Mouse (Mus musculus): ENCODE data around the gene Ano6. TPM values are rescaled to one million over a fixed set of nuclear protein-coding genes. Genes with fewer than 3 reads are reported as not detected.

Gene Ano6
- polyA plus RNA-seq, 1 experiment from 2014 or later, result 28.3 TPM

- 93% methylated on average over 15 of the region's 15 CpGs for WGBS
- no peak overlapping the region for H3K4me3 ChIP-seq (ENCODE audit: low read depth, low read length)
- H3K36me3 ChIP-seq (ENCODE audit: control insufficient read depth, insufficient read depth, low read length), result no peaks in the 10 kb centered on the region
- no peaks in the 10 kb centered on the region for H3K4me1 ChIP-seq (replicated peaks; ENCODE audit: control insufficient read depth, insufficient read depth, low read length)
- DNase-seq (ENCODE audit: low spot score), result no peak
- H3K9ac ChIP-seq (ENCODE audit: low read depth, low read length), result no peak overlapping the region
- no peak overlapping the region for H3K27ac ChIP-seq (ENCODE audit: low read depth, low read length)
- no peaks in the 10 kb centered on the region for H3K9me3 ChIP-seq (ENCODE audit: control insufficient read depth, low read length)
- no peak overlapping the region for H3K4me2 ChIP-seq
- no peaks in the 10 kb centered on the region for H3K27me3 ChIP-seq (replicated peaks; ENCODE audit: control insufficient read depth, insufficient read depth, low read length)
- no peak for ATAC-seq (replicated peaks; ENCODE audit: low FRiP score)
These were observed 181.5 kb downstream of the Ano6 start for GRCm38 (mm10) chr15:95972156-95972555.

- Histone ChIP-seq H3K36me3 (ENCODE audit: control insufficient read depth, insufficient read depth, low read length) (no peaks in the 10 kb centered on the region), H3K9ac (ENCODE audit: low read depth, low read length) (no peak overlapping the region), H3K4me1 (replicated peaks; ENCODE audit: control insufficient read depth, insufficient read depth, low read length) (no peaks in the 10 kb centered on the region), H3K4me3 (ENCODE audit: low read depth, low read length) (no peak overlapping the region), H3K27me3 (replicated peaks; ENCODE audit: control insufficient read depth, insufficient read depth, low read length) (no peaks in the 10 kb centered on the region), H3K4me2 (no peak overlapping the region), H3K27ac (ENCODE audit: low read depth, low read length) (no peak overlapping the region), H3K9me3 (ENCODE audit: control insufficient read depth, low read length) (no peaks in the 10 kb centered on the region)
- 89% methylated on average over 12 of the region's 12 CpGs for WGBS
- DNase-seq (ENCODE audit: low spot score), result no peak
- no peak for ATAC-seq (replicated peaks; ENCODE audit: low FRiP score)
These were observed 182.0 kb downstream of the Ano6 start for GRCm38 (mm10) chr15:95972621-95973020.

GRCm38 (mm10) chr15:95974021-95974597 lies 183.5 kb downstream of the Ano6 start:
- Histone ChIP-seq H3K9ac (ENCODE audit: low read depth, low read length) (no peak overlapping the region), H3K9me3 (ENCODE audit: control insufficient read depth, low read length) (no peaks in the 10 kb centered on the region), H3K36me3 (ENCODE audit: control insufficient read depth, insufficient read depth, low read length) (no peaks in the 10 kb centered on the region), H3K4me3 (ENCODE audit: low read depth, low read length) (no peak overlapping the region), H3K27ac (ENCODE audit: low read depth, low read length) (no peak overlapping the region), H3K4me2 (no peak overlapping the region), H3K4me1 (replicated peaks; ENCODE audit: control insufficient read depth, insufficient read depth, low read length) (no peaks in the 10 kb centered on the region), H3K27me3 (replicated peaks; ENCODE audit: control insufficient read depth, insufficient read depth, low read length) (no peaks in the 10 kb centered on the region)
- WGBS, result 76% methylated on average over 10 of the region's 10 CpGs
- ATAC-seq (replicated peaks; ENCODE audit: low FRiP score), result no peak
- no peak for DNase-seq (ENCODE audit: low spot score)

GRCm38 (mm10) chr15:95976156-95976876 lies 185.7 kb downstream of the Ano6 start:
- H3K4me2 ChIP-seq, result no peak overlapping the region
- ATAC-seq (replicated peaks; ENCODE audit: low FRiP score), result no peak
- no peak for DNase-seq (ENCODE audit: low spot score)
- no peaks in the 10 kb centered on the region for H3K9me3 ChIP-seq (ENCODE audit: control insufficient read depth, low read length)
- H3K4me1 ChIP-seq (replicated peaks; ENCODE audit: control insufficient read depth, insufficient read depth, low read length), result no peaks in the 10 kb centered on the region
- H3K27me3 ChIP-seq (replicated peaks; ENCODE audit: control insufficient read depth, insufficient read depth, low read length), result no peaks in the 10 kb centered on the region
- H3K4me3 ChIP-seq (ENCODE audit: low read depth, low read length), result no peak overlapping the region
- no peak overlapping the region for H3K27ac ChIP-seq (ENCODE audit: low read depth, low read length)
- H3K9ac ChIP-seq (ENCODE audit: low read depth, low read length), result no peak overlapping the region
- 78% methylated on average over 4 of the region's 4 CpGs for WGBS
- no peaks in the 10 kb centered on the region for H3K36me3 ChIP-seq (ENCODE audit: control insufficient read depth, insufficient read depth, low read length)

- no peak for ATAC-seq (replicated peaks; ENCODE audit: low FRiP score)
- no peak overlapping the region for H3K4me2 ChIP-seq
- no peak for DNase-seq (ENCODE audit: low spot score)
- no peaks in the 10 kb centered on the region for H3K4me1 ChIP-seq (replicated peaks; ENCODE audit: control insufficient read depth, insufficient read depth, low read length)
- H3K36me3 ChIP-seq (ENCODE audit: control insufficient read depth, insufficient read depth, low read length), result no peaks in the 10 kb centered on the region
- WGBS, result 73% methylated on average over 8 of the region's 8 CpGs
- no peaks in the 10 kb centered on the region for H3K27me3 ChIP-seq (replicated peaks; ENCODE audit: control insufficient read depth, insufficient read depth, low read length)
- no peaks in the 10 kb centered on the region for H3K9me3 ChIP-seq (ENCODE audit: control insufficient read depth, low read length)
- no peak overlapping the region for H3K4me3 ChIP-seq (ENCODE audit: low read depth, low read length)
- no peak overlapping the region for H3K27ac ChIP-seq (ENCODE audit: low read depth, low read length)
- H3K9ac ChIP-seq (ENCODE audit: low read depth, low read length), result no peak overlapping the region
These were observed 186.7 kb downstream of the Ano6 start for GRCm38 (mm10) chr15:95977169-95977938.

- no peaks in the 10 kb centered on the region for H3K9me3 ChIP-seq (ENCODE audit: control insufficient read depth, low read length)
- ATAC-seq (replicated peaks; ENCODE audit: low FRiP score) (peak; percentile 43; the same call in 1 of the 2 replicates), DNase-seq (ENCODE audit: low spot score) (no peak)
- H3K4me2 ChIP-seq, result no peak overlapping the region
- no peak overlapping the region for H3K9ac ChIP-seq (ENCODE audit: low read depth, low read length)
- H3K27me3 ChIP-seq (replicated peaks; ENCODE audit: control insufficient read depth, insufficient read depth, low read length), result no peaks in the 10 kb centered on the region
- no peaks in the 10 kb centered on the region for H3K4me1 ChIP-seq (replicated peaks; ENCODE audit: control insufficient read depth, insufficient read depth, low read length)
- no peak overlapping the region for H3K27ac ChIP-seq (ENCODE audit: low read depth, low read length)
- no peaks in the 10 kb centered on the region for H3K36me3 ChIP-seq (ENCODE audit: control insufficient read depth, insufficient read depth, low read length)
- H3K4me3 ChIP-seq (ENCODE audit: low read depth, low read length), result no peak overlapping the region
- WGBS, result 62% methylated on average over 3 of the region's 3 CpGs
These were observed 187.3 kb downstream of the Ano6 start for GRCm38 (mm10) chr15:95977939-95978252.

- Histone ChIP-seq H3K27me3 (replicated peaks; ENCODE audit: control insufficient read depth, insufficient read depth, low read length) (no peaks in the 10 kb centered on the region), H3K4me3 (ENCODE audit: low read depth, low read length) (no peak overlapping the region), H3K27ac (ENCODE audit: low read depth, low read length) (no peak overlapping the region), H3K4me2 (no peak overlapping the region), H3K9me3 (ENCODE audit: control insufficient read depth, low read length) (no peaks in the 10 kb centered on the region), H3K9ac (ENCODE audit: low read depth, low read length) (no peak overlapping the region), H3K36me3 (ENCODE audit: control insufficient read depth, insufficient read depth, low read length) (no peaks in the 10 kb centered on the region), H3K4me1 (replicated peaks; ENCODE audit: control insufficient read depth, insufficient read depth, low read length) (no peaks in the 10 kb centered on the region)
- WGBS, result 70% methylated on average over 5 of the region's 5 CpGs
- no peak for ATAC-seq (replicated peaks; ENCODE audit: low FRiP score)
- DNase-seq (ENCODE audit: low spot score), result no peak
These were observed 190.0 kb downstream of the Ano6 start for GRCm38 (mm10) chr15:95980641-95981040.

- H3K27ac ChIP-seq (ENCODE audit: low read depth, low read length), result no peak overlapping the region
- no peak overlapping the region for H3K4me2 ChIP-seq
- no peak for ATAC-seq (replicated peaks; ENCODE audit: low FRiP score)
- no peak overlapping the region for H3K9ac ChIP-seq (ENCODE audit: low read depth, low read length)
- no peaks in the 10 kb centered on the region for H3K36me3 ChIP-seq (ENCODE audit: control insufficient read depth, insufficient read depth, low read length)
- H3K4me1 ChIP-seq (replicated peaks; ENCODE audit: control insufficient read depth, insufficient read depth, low read length), result no peaks in the 10 kb centered on the region
- no peaks in the 10 kb centered on the region for H3K9me3 ChIP-seq (ENCODE audit: control insufficient read depth, low read length)
- H3K4me3 ChIP-seq (ENCODE audit: low read depth, low read length), result no peak overlapping the region
- no peak for DNase-seq (ENCODE audit: low spot score)
- 90% methylated on average over 3 of the region's 3 CpGs for WGBS
- H3K27me3 ChIP-seq (replicated peaks; ENCODE audit: control insufficient read depth, insufficient read depth, low read length), result no peaks in the 10 kb centered on the region
These were observed 197.3 kb downstream of the Ano6 start for GRCm38 (mm10) chr15:95987916-95988315.
